In genomic region chr6:134730978-134731377, GRCm38 (mm10) we compare ENCODE assay signal across 23 mouse cellular contexts.
DNase-seq lines count a peak whose midpoint lies in the region; ATAC-seq and TF ChIP-seq lines count a peak whose summit lies in the region.
"Had no signal": no experiment of that assay in that cellular context is flagged by ENCODE, and none has a peak within 500 bp of the region (broad histone marks: within the 10 kb centered on the region; RNA-seq: fewer than 3 reads in every experiment).

No protein-coding gene starts in this region.

- no peak overlapping the region for H3K27ac ChIP-seq in heart, embryonic 12.5 days (ENCODE audit: poor library complexity, severe bottlenecking)
- H3K27ac ChIP-seq in intestine, embryonic 16.5 days (ENCODE audit: low read length): peak overlapping the region; percentile 75
- peak overlapping the region; percentile 23 for H3K27ac ChIP-seq in liver, embryonic 16.5 days (ENCODE audit: low read length)
- H3K27ac ChIP-seq in stomach, postnatal 0 days (replicated peaks): no peak overlapping the region
- no peak overlapping the region for H3K27ac ChIP-seq in lung, postnatal 0 days (ENCODE audit: low read length)
- H3K27ac ChIP-seq in hindbrain, embryonic 11.5 days (ENCODE audit: low read depth, low read length): no peak overlapping the region
- H3K27ac ChIP-seq: embryonic facial prominence, embryonic 15.5 days; heart, embryonic 15.5 days; hindbrain, embryonic 10.5 days; layer of hippocampus, adult 2 months; limb, embryonic 13.5 days had no signal

- TF ChIP-seq CTCF in stomach, postnatal 0 days (IDR thresholded peaks at IDR 0.05; ENCODE audit: low read depth): no peak
- no peak for TF ChIP-seq CTCF in lung, postnatal 0 days (IDR thresholded peaks at IDR 0.05)

- H3K27me3 ChIP-seq in heart, embryonic 12.5 days (replicated peaks): no peaks in the 10 kb centered on the region
- H3K27me3 ChIP-seq in intestine, embryonic 16.5 days (replicated peaks; ENCODE audit: control insufficient read depth, insufficient read depth, low read length): no peaks in the 10 kb centered on the region
- H3K27me3 ChIP-seq in liver, embryonic 16.5 days (ENCODE audit: control insufficient read depth, insufficient read depth, low read depth, low read length): no peaks in the 10 kb centered on the region
- H3K27me3 ChIP-seq in stomach, postnatal 0 days (ENCODE audit: control insufficient read depth, insufficient read depth, low read length): no peaks in the 10 kb centered on the region
- no peaks in the 10 kb centered on the region for H3K27me3 ChIP-seq in lung, postnatal 0 days (replicated peaks; ENCODE audit: insufficient read depth, low read length)
- H3K27me3 ChIP-seq in hindbrain, embryonic 11.5 days (ENCODE audit: control insufficient read depth, insufficient read depth, low read length): no peaks in the 10 kb centered on the region
- H3K27me3 ChIP-seq: embryonic facial prominence, embryonic 15.5 days; heart, embryonic 15.5 days; limb, embryonic 13.5 days; Patski had no signal

- peaks cover 27% of the 10 kb centered on the region for H3K4me1 ChIP-seq in heart, embryonic 12.5 days (replicated peaks)
- peaks cover 13% of the 10 kb centered on the region for H3K4me1 ChIP-seq in intestine, embryonic 16.5 days (ENCODE audit: control insufficient read depth, insufficient read depth, low read length)
- H3K4me1 ChIP-seq in liver, embryonic 16.5 days (ENCODE audit: control insufficient read depth, low read depth, low read length): peaks cover 14% of the 10 kb centered on the region
- no peaks in the 10 kb centered on the region for H3K4me1 ChIP-seq in stomach, postnatal 0 days (replicated peaks; ENCODE audit: control insufficient read depth, insufficient read depth)
- H3K4me1 ChIP-seq in lung, postnatal 0 days (ENCODE audit: insufficient read depth, low read depth, low read length): no peaks in the 10 kb centered on the region
- H3K4me1 ChIP-seq in hindbrain, embryonic 11.5 days (replicated peaks; ENCODE audit: control insufficient read depth, insufficient read depth, low read length): no peaks in the 10 kb centered on the region
- H3K4me1 ChIP-seq: embryonic facial prominence, embryonic 15.5 days; hindbrain, embryonic 10.5 days; limb, embryonic 13.5 days had no signal

- no peak for TF ChIP-seq EP300 in stomach, postnatal 0 days (optimal IDR thresholded peaks at IDR 0.05)
- TF ChIP-seq EP300 in lung, postnatal 0 days (IDR thresholded peaks at IDR 0.05): no peak

- no peaks in the 10 kb centered on the region for H3K9me3 ChIP-seq in heart, embryonic 12.5 days (replicated peaks)
- no peaks in the 10 kb centered on the region for H3K9me3 ChIP-seq in intestine, embryonic 16.5 days (ENCODE audit: control insufficient read depth, low read length)
- no peaks in the 10 kb centered on the region for H3K9me3 ChIP-seq in liver, embryonic 16.5 days (replicated peaks; ENCODE audit: control insufficient read depth, low read length)
- no peaks in the 10 kb centered on the region for H3K9me3 ChIP-seq in stomach, postnatal 0 days (ENCODE audit: control insufficient read depth, low read length)
- H3K9me3 ChIP-seq in lung, postnatal 0 days (ENCODE audit: low read length): no peaks in the 10 kb centered on the region
- H3K9me3 ChIP-seq in hindbrain, embryonic 11.5 days (ENCODE audit: control insufficient read depth, low read length): no peaks in the 10 kb centered on the region
- H3K9me3 ChIP-seq: embryonic facial prominence, embryonic 15.5 days; heart, embryonic 15.5 days; hindbrain, embryonic 10.5 days; limb, embryonic 13.5 days had no signal

- H3K4me3 ChIP-seq in heart, embryonic 12.5 days: no peak overlapping the region
- no peak overlapping the region for H3K4me3 ChIP-seq in intestine, embryonic 16.5 days (ENCODE audit: low read length)
- no peak overlapping the region for H3K4me3 ChIP-seq in liver, embryonic 16.5 days (ENCODE audit: low read depth, low read length)
- H3K4me3 ChIP-seq in stomach, postnatal 0 days (ENCODE audit: low read depth, low read length): no peak overlapping the region
- H3K4me3 ChIP-seq in lung, postnatal 0 days (ENCODE audit: low read depth, low read length): no peak overlapping the region
- H3K4me3 ChIP-seq in hindbrain, embryonic 11.5 days (ENCODE audit: low read depth, low read length): no peak overlapping the region
- H3K4me3 ChIP-seq: embryonic facial prominence, embryonic 15.5 days; heart, embryonic 15.5 days; hindbrain, embryonic 10.5 days; layer of hippocampus, adult 2 months; limb, embryonic 13.5 days; myocyte had no signal

- H3K4me2 ChIP-seq in heart, embryonic 12.5 days: no peak overlapping the region; the same call in 1 of the 2 replicates
- 0 out of 2 replicates have a peak overlapping the region, but pooled peaks have one; percentile 14 for H3K4me2 ChIP-seq in intestine, embryonic 16.5 days (ENCODE audit: low read depth, low read length)
- H3K4me2 ChIP-seq in liver, embryonic 16.5 days (ENCODE audit: low read depth, low read length): peak overlapping the region; percentile 4; the same call in 1 of the 2 replicates
- H3K4me2 ChIP-seq in stomach, postnatal 0 days (replicated peaks; ENCODE audit: low read depth): no peak overlapping the region
- no peak overlapping the region for H3K4me2 ChIP-seq in lung, postnatal 0 days (replicated peaks; ENCODE audit: low read depth, low read length)
- no peak overlapping the region for H3K4me2 ChIP-seq in hindbrain, embryonic 11.5 days (replicated peaks; ENCODE audit: low read depth, low read length)
- H3K4me2 ChIP-seq: embryonic facial prominence, embryonic 15.5 days; heart, embryonic 15.5 days; limb, embryonic 13.5 days had no signal

- peaks cover 37% of the 10 kb centered on the region for H3K36me3 ChIP-seq in heart, embryonic 12.5 days
- 0 out of 2 replicates have a peak, but pooled peaks cover 4% of the 10 kb centered on the region for H3K36me3 ChIP-seq in intestine, embryonic 16.5 days (ENCODE audit: control insufficient read depth, insufficient read depth, low read length)
- H3K36me3 ChIP-seq in liver, embryonic 16.5 days (ENCODE audit: control insufficient read depth, insufficient read depth): no peaks in the 10 kb centered on the region
- H3K36me3 ChIP-seq in stomach, postnatal 0 days (ENCODE audit: control insufficient read depth, insufficient read depth, low read length): 0 out of 2 replicates have a peak, but pooled peaks cover 2% of the 10 kb centered on the region
- no peaks in the 10 kb centered on the region for H3K36me3 ChIP-seq in lung, postnatal 0 days (ENCODE audit: insufficient read depth, low read length)
- no peaks in the 10 kb centered on the region for H3K36me3 ChIP-seq in hindbrain, embryonic 11.5 days (ENCODE audit: control insufficient read depth, insufficient read depth, low read length)

- DNase-seq in heart, adult 11 months: peak; percentile 28
- DNase-seq in stomach, postnatal 0 days (ENCODE audit: low spot score): no peak
- DNase-seq in spleen, postnatal 10 days (ENCODE audit: low spot score in 2 of 2): no peak
- DNase-seq in lung, postnatal 0 days (ENCODE audit: low spot score): no peak
- no peak for DNase-seq in hindbrain, embryonic 11.5 days (ENCODE audit: low spot score)
- DNase-seq: adrenal gland, postnatal 10 days; cerebellum, adult 11 months; cerebellum, postnatal 14 days; kidney, adult 8-10 months; kidney, postnatal 14 days; layer of hippocampus, postnatal 36 days; midbrain, embryonic 14.5 days; thymus, postnatal 4 days had no signal

- 33% methylated on average over 3 of the region's 3 CpGs for WGBS in heart, embryonic 12.5 days
- WGBS in intestine, embryonic 16.5 days: 50% methylated on average over 3 of the region's 3 CpGs
- 29% methylated on average over 3 of the region's 3 CpGs for WGBS in liver, embryonic 16.5 days (ENCODE audit: insufficient replicate concordance)
- 73% methylated on average over 3 of the region's 3 CpGs for WGBS in stomach, postnatal 0 days
- 68% methylated on average over 3 of the region's 3 CpGs for WGBS in lung, postnatal 0 days
- 96% methylated on average over 3 of the region's 3 CpGs for WGBS in hindbrain, embryonic 11.5 days

- no peak overlapping the region for H3K9ac ChIP-seq in heart, embryonic 12.5 days
- H3K9ac ChIP-seq in intestine, embryonic 16.5 days (ENCODE audit: low read depth, low read length): no peak overlapping the region
- no peak overlapping the region for H3K9ac ChIP-seq in liver, embryonic 16.5 days (ENCODE audit: low read depth, low read length)
- H3K9ac ChIP-seq in stomach, postnatal 0 days (ENCODE audit: low read length): no peak overlapping the region
- H3K9ac ChIP-seq in lung, postnatal 0 days (replicated peaks; ENCODE audit: low read depth): no peak overlapping the region
- H3K9ac ChIP-seq in hindbrain, embryonic 11.5 days (ENCODE audit: low read depth, low read length): no peak overlapping the region
- H3K9ac ChIP-seq: embryonic facial prominence, embryonic 15.5 days; heart, embryonic 15.5 days; limb, embryonic 13.5 days had no signal

- no peak for ATAC-seq in heart, embryonic 12.5 days (ENCODE audit: insufficient number of reproducible peaks, low FRiP score)
- peak; percentile 94 for ATAC-seq in intestine, embryonic 16.5 days
- peak; percentile 82 for ATAC-seq in liver, embryonic 16.5 days (ENCODE audit: low read depth)
- peak; percentile 56; the same call in 1 of the 2 replicates for ATAC-seq in stomach, postnatal 0 days (ENCODE audit: low FRiP score, low TSS enrichment)
- ATAC-seq in lung, postnatal 0 days: no peak
- no peak for ATAC-seq in hindbrain, embryonic 11.5 days (ENCODE audit: low FRiP score)
- ATAC-seq: Patski had no signal

Comparison
In these comparisons a context has a peak if more than half of its experiments do, and no peak if none do; other contexts are left out.
1. ATAC-seq: peak in intestine, embryonic 16.5 days (single experiment), liver, embryonic 16.5 days (single experiment) and stomach, postnatal 0 days (single experiment); none in heart, embryonic 12.5 days (single experiment), lung, postnatal 0 days (single experiment) and hindbrain, embryonic 11.5 days (single experiment).
2. H3K27ac ChIP-seq: peak in intestine, embryonic 16.5 days (single experiment) and liver, embryonic 16.5 days (single experiment); none in heart, embryonic 12.5 days (single experiment), stomach, postnatal 0 days (single experiment), lung, postnatal 0 days (single experiment) and hindbrain, embryonic 11.5 days (single experiment).
3. H3K4me2 ChIP-seq: peak in intestine, embryonic 16.5 days (single experiment) and liver, embryonic 16.5 days (single experiment); none in heart, embryonic 12.5 days (single experiment), stomach, postnatal 0 days (single experiment), lung, postnatal 0 days (single experiment) and hindbrain, embryonic 11.5 days (single experiment).